Mouse (Mus musculus): ENCODE measurements at regions not wholly inside any gene's neighbourhood (a gene's known extent, or its start where the extent isn't known, plus 50 kb on each side); places are given as distances from the start of the nearest gene placed in this dataset.
A peak's percentile ranks its signal among the peaks of the same experiment; 100 is the strongest.

DNA sequence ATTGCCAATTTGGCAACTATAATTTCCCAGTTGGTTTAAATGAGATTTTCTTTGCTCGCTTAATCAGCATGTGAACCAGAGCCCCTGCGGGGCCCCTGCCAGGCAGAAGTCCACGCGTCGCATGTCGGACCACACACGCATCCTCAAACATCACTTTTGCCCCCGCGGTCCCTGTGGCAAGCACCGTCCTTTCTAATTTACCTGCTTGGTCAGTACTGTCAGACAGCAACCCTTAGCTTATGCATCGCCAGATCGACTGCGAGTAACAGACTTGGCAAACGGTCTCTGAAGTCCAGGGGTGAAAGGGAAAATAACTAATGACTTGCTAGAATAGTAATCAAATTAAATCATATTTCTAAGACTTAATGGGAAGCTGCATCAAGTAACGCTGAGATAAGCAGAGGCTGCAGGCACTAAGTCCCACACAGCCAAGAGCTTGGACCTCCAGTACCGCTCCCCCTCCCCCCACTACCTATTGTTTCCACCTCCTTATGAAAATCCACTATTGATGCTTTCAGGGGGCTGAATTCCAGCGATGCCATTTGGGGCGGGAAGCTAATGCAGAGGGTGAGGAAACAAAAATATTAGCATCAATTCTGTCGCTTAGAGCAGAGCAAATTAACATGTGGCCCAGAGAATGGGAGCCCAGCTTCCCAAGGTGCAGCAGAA is 142.0 kb upstream of the Cntnap4 start:
- Histone ChIP-seq H3K4me3 (ENCODE audit: insufficient read depth, low read length) (no peak overlapping the region), H3K27ac (ENCODE audit: insufficient read depth, low read depth, low read length) (no peak overlapping the region), H3K4me1 (ENCODE audit: control insufficient read depth, insufficient read depth, low read length) (no peaks in the 10 kb centered on the region)
- no peak for TF ChIP-seq POLR2A (IDR thresholded peaks at IDR 0.05; ENCODE audit: borderline replicate concordance, low read depth, low read length)
- no peak for TF ChIP-seq CTCF (IDR thresholded peaks at IDR 0.05; ENCODE audit: low read depth, low read length)

DNA sequence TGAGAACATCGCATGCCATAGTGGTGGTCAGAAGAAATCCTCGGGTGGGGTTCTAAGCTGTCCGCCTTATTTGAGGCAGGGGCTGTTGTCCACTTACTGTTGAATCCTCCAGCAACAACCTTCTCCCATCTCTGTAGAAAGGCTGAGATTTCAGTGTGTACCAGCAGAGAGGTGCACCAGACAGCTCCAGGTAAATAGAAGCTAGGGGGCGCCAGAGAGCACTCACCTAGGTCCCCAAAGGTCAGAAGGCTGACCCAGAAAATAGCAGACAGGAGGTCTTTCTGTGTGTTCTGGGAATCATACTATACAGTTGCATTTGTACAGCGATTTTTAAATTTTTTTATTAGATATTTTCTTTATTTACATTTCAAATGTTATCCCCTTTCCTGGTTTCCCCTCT is 157.9 kb upstream of the Cntnap4 start:
- no peak overlapping the region for H3K4me3 ChIP-seq (ENCODE audit: insufficient read depth, low read length)
- no peak overlapping the region for H3K27ac ChIP-seq (ENCODE audit: insufficient read depth, low read depth, low read length)
- TF ChIP-seq POLR2A (IDR thresholded peaks at IDR 0.05; ENCODE audit: borderline replicate concordance, low read depth, low read length), result no peak
- no peak for TF ChIP-seq CTCF (IDR thresholded peaks at IDR 0.05; ENCODE audit: low read depth, low read length)
- no peaks in the 10 kb centered on the region for H3K4me1 ChIP-seq (ENCODE audit: control insufficient read depth, insufficient read depth, low read length)

DNA sequence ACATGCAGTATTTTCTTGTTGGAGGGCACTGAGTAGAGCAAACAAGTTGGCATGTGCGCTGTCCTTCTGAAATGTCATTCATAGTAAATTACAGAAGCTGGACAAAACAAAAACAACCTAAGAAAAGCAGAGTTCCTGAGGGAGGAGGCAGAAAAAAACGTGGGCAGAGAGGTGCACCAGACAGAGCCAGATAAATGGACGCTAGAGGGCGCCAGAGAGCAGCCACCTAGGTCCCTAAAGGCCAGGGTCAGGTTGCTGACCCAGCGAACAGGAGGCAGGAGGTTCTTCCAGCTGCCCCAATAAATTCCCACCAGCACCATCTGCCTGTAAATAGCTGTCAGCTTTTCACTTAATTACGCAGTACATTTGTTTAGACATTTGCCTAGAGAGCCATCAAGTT is 158.6 kb upstream of the Cntnap4 start:
- Histone ChIP-seq H3K4me1 (ENCODE audit: control insufficient read depth, insufficient read depth, low read length) (no peaks in the 10 kb centered on the region), H3K27ac (ENCODE audit: insufficient read depth, low read depth, low read length) (no peak overlapping the region), H3K4me3 (ENCODE audit: insufficient read depth, low read length) (no peak overlapping the region)
- TF ChIP-seq CTCF (IDR thresholded peaks at IDR 0.05; ENCODE audit: low read depth, low read length) (0 out of 2 replicates have a peak, but pooled peaks have one; percentile 27), POLR2A (IDR thresholded peaks at IDR 0.05; ENCODE audit: borderline replicate concordance, low read depth, low read length) (no peak)

DNA sequence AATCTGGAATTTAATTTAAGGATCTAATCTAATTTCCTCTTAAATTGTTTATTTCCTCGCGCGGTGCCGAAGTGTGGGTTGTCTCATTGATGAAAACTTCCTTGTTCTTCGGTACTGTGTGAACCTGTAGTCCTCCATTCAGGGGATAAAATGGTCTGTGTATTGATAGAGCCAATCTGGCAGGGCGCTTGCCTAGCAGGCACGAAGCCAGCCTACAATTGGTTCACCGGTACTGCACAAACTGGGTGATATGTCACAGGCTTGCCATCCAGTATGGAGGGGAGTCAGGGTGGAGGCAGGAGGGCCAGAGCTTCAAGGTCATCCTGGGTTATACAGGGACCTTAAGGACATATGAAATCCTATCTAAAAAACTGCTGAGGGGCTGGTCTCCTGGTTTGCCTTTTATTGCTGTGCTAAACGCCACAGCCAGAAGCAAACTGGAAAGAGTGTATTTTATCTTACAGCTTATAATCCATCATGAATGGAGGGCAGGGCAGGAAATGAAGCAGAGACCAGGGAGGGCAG is 161.6 kb upstream of the Cntnap4 start:
- Histone ChIP-seq H3K27ac (ENCODE audit: insufficient read depth, low read depth, low read length) (no peak overlapping the region), H3K4me3 (ENCODE audit: insufficient read depth, low read length) (no peak overlapping the region), H3K4me1 (ENCODE audit: control insufficient read depth, insufficient read depth, low read length) (no peaks in the 10 kb centered on the region)
- TF ChIP-seq POLR2A (IDR thresholded peaks at IDR 0.05; ENCODE audit: borderline replicate concordance, low read depth, low read length), result no peak
- TF ChIP-seq CTCF (IDR thresholded peaks at IDR 0.05; ENCODE audit: low read depth, low read length), result no peak

DNA sequence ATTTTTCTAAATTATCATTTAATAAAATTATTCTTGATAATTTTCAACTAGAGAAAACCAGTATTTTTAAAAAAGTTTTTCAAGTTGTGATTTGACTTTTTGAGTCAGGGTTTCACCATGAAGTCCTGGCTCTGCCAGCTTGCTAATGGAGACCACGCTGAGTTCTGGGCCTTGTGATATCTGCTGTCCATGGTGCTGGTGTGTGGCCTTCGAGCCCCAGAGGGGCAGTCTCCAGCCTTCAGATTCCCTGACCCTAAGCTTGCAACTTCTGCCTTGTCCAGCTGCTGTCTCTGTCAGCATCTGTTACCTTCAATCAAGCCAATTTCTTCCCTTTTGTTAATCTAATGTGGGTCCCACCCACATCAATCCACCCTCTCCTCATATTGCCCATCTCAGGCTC is 165.8 kb upstream of the Cntnap4 start:
- Histone ChIP-seq H3K4me1 (ENCODE audit: control insufficient read depth, insufficient read depth, low read length) (no peaks in the 10 kb centered on the region), H3K27ac (ENCODE audit: insufficient read depth, low read depth, low read length) (no peak overlapping the region), H3K4me3 (ENCODE audit: insufficient read depth, low read length) (no peak overlapping the region)
- TF ChIP-seq POLR2A (IDR thresholded peaks at IDR 0.05; ENCODE audit: borderline replicate concordance, low read depth, low read length), result no peak
- TF ChIP-seq CTCF (IDR thresholded peaks at IDR 0.05; ENCODE audit: low read depth, low read length), result no peak

DNA sequence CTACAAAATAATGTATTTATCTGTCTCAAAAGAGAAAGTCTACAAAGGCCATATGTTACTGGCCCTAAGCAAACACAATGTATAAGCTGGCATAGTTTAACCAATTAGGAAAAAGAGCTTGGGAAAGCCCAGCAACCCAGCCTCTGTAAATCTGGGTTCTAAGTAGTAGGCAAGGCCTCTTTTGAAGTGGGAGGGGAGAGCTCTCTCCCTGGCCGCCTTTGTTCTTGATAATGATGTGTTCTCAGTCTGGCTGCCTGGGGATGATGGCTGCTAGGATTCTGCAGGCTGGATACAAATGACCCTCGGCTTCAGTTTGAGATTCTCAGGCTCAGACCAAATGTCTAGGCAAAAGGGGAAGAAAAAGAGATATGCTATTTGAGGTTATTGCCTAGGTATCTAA is 172.4 kb upstream of the Cntnap4 start:
- H3K27ac ChIP-seq (ENCODE audit: insufficient read depth, low read depth, low read length), result no peak overlapping the region
- no peak for TF ChIP-seq CTCF (IDR thresholded peaks at IDR 0.05; ENCODE audit: low read depth, low read length)
- TF ChIP-seq POLR2A (IDR thresholded peaks at IDR 0.05; ENCODE audit: borderline replicate concordance, low read depth, low read length), result no peak
- no peaks in the 10 kb centered on the region for H3K4me1 ChIP-seq (ENCODE audit: control insufficient read depth, insufficient read depth, low read length)
- no peak overlapping the region for H3K4me3 ChIP-seq (ENCODE audit: insufficient read depth, low read length)

DNA sequence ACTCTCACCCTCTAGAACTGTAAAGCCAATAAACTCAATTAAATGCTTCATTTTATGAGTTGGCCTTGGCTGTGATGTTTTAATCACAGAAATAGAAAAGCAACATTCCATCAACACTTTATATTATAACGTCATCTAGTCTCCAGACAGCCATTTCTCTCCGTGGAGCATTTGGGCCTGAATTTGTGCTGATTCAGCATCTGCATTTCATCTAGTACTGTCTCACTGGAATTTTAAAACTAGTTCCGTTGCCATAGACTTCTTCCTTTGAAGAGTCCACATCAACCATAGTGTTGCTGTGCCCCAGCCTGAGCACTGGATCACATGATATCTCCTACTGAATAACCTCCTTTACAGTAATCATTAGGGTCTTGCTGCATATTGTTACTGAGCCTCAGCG is 179.7 kb upstream of the Cntnap4 start:
- Histone ChIP-seq H3K27ac (ENCODE audit: insufficient read depth, low read depth, low read length) (no peak overlapping the region), H3K4me3 (ENCODE audit: insufficient read depth, low read length) (no peak overlapping the region), H3K4me1 (ENCODE audit: control insufficient read depth, insufficient read depth, low read length) (no peaks in the 10 kb centered on the region)
- no peak for TF ChIP-seq CTCF (IDR thresholded peaks at IDR 0.05; ENCODE audit: low read depth, low read length)
- TF ChIP-seq POLR2A (IDR thresholded peaks at IDR 0.05; ENCODE audit: borderline replicate concordance, low read depth, low read length), result no peak

DNA sequence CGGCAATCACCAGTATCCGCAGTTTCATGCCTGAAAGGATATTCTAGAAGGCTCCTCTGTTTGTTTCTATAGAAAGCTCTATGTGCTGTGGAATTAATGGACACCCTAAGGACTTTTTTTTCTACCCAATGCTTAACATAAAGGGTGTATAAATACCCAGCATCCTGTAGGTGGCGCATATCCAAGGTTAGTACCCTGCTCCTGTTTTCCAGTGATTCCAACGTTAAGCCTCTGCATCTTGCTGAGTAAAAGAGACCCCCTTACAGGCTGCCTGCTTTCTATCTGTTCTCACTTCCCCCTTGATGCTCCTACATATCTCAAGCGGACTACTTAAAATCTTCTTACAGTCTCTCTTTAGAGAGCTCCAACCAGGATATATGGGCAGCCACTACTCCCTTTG is 221.5 kb upstream of the Cntnap4 start:
- H3K4me1 ChIP-seq (ENCODE audit: control insufficient read depth, insufficient read depth, low read length), result no peaks in the 10 kb centered on the region
- no peak overlapping the region for H3K4me3 ChIP-seq (ENCODE audit: insufficient read depth, low read length)
- no peak for TF ChIP-seq POLR2A (IDR thresholded peaks at IDR 0.05; ENCODE audit: borderline replicate concordance, low read depth, low read length)
- TF ChIP-seq CTCF (IDR thresholded peaks at IDR 0.05; ENCODE audit: low read depth, low read length), result no peak
- no peak overlapping the region for H3K27ac ChIP-seq (ENCODE audit: insufficient read depth, low read depth, low read length)

DNA sequence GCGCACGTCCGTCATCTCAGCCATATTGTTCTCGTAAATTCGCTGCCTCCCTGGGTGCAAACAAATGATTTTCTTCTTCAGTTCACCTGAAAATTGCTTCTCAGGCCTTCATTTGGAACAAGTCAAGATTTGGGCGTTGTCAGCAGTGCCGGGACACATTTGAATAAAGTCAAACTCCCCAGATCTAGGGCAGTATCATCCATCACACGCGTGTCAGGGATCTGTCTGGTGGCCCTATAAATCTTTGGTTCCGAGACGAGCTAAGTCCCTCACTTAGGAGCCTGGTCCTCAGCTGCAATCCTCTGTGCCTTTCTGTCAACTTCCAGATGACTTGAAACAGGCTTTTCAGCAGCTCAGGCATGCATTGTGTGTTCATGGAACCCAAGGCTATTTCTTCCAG is 236.7 kb upstream of the Cntnap4 start:
- Histone ChIP-seq H3K4me1 (ENCODE audit: control insufficient read depth, insufficient read depth, low read length) (no peaks in the 10 kb centered on the region), H3K27ac (ENCODE audit: insufficient read depth, low read depth, low read length) (no peak overlapping the region), H3K4me3 (ENCODE audit: insufficient read depth, low read length) (no peak overlapping the region)
- TF ChIP-seq POLR2A (IDR thresholded peaks at IDR 0.05; ENCODE audit: borderline replicate concordance, low read depth, low read length) (no peak), CTCF (IDR thresholded peaks at IDR 0.05; ENCODE audit: low read depth, low read length) (no peak)

DNA sequence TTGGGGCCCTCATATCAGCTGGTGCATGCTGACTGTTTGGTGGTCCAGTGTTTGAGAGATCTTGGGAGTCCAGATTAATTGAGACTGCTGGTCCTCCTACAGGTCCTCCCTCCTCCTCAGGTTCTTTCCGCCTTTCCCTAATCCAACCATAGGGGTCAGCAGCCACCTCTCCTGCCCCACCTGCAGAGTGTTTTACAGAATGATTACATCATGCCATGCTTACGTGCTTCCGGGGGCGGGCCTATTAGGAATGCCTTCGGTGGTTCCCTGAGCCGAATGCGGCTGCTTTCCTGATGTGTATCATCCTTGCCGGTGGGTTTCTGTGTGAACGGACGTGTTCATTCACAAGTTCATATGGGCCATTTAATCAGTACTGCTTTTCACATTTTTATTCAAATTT is 237.8 kb upstream of the Cntnap4 start:
- Histone ChIP-seq H3K4me3 (ENCODE audit: insufficient read depth, low read length) (no peak overlapping the region), H3K27ac (ENCODE audit: insufficient read depth, low read depth, low read length) (no peak overlapping the region), H3K4me1 (ENCODE audit: control insufficient read depth, insufficient read depth, low read length) (no peaks in the 10 kb centered on the region)
- TF ChIP-seq CTCF (IDR thresholded peaks at IDR 0.05; ENCODE audit: low read depth, low read length) (no peak), POLR2A (IDR thresholded peaks at IDR 0.05; ENCODE audit: borderline replicate concordance, low read depth, low read length) (no peak)

All from bone marrow macrophage, adult 2 months (primary cell).